Mouse (Mus musculus) fat pad, adult 2 months (tissue): Measurements from ENCODE around the gene Sirt4.
"Not testable (repeated sequence)": the region's sequence is repeated elsewhere in the genome, so short reads cannot be mapped to it uniquely, and the experiment has no call there.

Source experiments
- DNase-seq: peaks from one replicate; pipeline ENCODE4 v3.0.0-alpha.2; 2011; ENCODE audit warnings: low read depth, low spot score; ENCODE audit errors: extremely low read depth

The Sirt4 gene

GRCm38 (mm10) chr5:115516081-115516907 lies 31.8 kb upstream of the Sirt4 start:
- no peak for DNase-seq

DNA sequence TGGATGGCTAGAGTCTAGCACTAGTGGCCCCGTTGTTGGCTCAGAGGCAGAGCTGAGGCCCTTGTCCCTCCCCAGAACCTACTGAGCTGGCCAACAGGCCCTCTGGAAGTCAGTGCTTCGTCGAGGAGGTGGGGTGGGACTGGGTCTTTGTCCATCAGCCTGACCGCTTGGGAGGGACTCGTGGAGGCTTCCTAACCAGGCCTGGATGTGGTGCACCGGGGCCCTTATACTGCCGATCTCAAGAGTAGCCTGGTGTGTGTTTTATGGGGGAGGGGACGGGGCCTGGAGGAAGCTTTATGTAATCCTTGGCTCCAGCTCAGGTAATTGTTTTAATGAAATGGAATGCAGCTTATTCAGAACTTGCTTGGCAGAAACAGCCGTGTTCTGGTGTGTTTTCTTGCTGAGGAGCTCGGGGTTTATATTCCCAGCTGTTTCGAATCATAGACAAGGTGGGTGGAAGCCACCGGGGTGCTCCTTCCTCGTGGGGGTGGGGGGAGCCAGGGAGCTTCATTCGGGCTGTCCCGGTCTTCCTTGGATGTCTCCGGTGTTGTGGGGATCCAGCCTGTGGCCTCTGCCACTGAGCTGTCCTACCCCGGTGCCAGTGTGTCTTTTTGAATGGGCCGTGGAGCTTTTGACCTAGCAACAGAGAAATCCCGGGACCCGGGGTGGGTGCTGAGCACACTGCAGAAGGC lies 30.5 kb upstream of the Sirt4 start:
- no peak for DNase-seq

GRCm38 (mm10) chr5:115514346-115514745 lies 29.8 kb upstream of the Sirt4 start:
- no peak for DNase-seq

- no peak for DNase-seq
These were observed 29.2 kb upstream of the Sirt4 start for GRCm38 (mm10) chr5:115513721-115514120.

DNA sequence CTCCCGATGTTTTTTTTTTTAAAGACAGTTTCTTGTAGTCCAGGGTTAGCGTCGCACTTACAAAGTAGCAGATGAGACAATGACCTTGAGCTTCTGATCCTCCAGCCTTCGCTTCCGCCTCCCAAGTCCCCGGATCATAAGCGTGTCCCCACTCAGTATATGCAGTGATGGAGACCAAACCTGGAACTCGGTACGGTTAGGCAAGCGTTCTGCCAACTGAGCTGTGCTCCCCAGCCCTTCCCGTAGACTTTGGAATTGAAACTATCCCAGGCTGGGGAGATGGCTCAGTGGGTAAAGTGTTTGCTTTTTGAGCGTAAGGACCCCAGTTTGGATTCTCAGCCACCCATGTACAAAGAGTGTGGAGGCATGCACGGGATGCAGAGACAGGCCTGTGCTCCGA lies 28.7 kb upstream of the Sirt4 start:
- DNase-seq, result no peak

- DNase-seq, result no peak
These were observed 27.9 kb upstream of the Sirt4 start for GRCm38 (mm10) chr5:115512375-115512774.

DNA sequence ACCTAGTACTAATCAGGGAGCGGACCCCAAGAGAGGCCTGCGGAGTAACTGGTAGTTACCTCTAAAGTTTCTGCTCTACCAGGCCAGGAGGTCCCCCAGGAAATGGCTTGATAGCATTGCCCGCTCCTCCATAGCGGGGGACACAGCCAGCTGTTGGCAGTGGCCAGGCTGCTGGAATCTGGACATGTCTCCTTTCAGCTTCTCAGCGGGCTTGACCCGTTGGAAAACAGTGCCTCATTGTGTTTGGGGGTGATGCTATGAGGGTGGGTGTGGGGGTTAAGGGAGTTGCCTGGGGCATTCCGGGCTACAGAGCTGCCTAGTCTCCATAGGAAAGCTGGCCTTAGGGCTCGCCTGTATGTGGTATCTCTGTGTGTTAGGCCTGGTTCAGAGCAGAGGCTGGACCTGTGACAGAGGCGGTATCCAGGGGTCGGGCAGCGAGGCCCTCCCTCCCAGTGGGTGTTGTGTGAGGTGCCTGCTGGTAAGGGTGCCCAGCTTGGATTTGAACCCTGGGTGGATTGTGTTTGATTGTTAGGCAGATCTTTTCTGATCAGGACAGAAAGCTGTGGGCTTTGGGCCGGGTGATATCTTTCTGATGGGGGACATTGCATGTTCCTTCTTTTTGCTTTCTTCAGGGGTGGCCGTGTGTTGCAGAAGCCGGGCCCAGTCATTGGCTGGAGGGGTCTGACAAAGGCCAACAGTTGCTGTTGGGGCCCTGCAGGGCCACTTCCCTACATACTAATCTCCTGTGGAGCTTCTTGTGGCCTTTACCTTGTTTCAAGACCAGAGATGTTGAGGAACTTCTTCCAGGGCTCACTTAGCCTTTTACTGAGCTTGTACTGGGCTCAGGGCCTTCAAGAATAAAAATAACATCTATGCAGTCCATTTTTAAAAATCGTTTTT lies 25.5 kb upstream of the Sirt4 start:
- no peak for DNase-seq

DNA sequence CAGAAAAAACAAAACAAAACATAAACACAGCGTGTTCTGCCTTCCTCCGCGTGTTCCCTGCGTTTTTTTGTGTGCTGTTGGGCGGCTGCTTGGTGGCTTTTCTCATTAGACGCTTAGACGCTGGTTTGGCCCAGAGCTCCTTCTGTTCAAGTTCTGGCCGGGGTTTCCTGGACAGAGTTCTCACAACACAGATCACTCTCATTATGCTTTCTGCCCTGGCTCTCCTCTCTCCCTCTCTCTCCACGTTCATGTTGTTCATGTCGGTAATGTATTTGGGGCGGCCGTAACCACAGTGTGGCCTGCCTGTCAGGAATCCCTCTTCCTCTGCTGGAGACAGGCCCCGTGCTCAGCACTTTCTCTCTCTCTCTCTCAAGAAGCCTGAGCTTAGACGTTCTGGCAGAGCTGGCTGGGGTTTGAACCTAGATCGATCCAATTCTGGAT lies 24.8 kb upstream of the Sirt4 start:
- DNase-seq, result no peak

DNA sequence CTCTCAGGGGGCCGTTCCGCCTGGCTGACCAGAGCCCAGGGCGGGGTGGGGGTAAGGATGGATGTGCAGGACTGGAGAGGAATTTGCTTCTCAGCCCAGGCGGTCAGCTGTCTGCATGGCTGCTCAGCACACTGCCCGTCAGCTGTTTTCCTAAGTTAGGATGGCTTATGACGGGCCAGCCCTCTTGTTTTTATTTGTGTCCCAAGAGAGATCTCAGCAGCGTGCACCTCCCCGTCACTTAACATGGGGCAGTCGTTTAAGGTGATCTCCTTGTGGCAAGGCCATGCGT lies 24.3 kb upstream of the Sirt4 start:
- DNase-seq, result no peak

GRCm38 (mm10) chr5:115507981-115508858 lies 23.7 kb upstream of the Sirt4 start:
- DNase-seq, result no peak

GRCm38 (mm10) chr5:115507267-115507980 lies 22.9 kb upstream of the Sirt4 start:
- no peak for DNase-seq

GRCm38 (mm10) chr5:115506454-115507201 lies 22.1 kb upstream of the Sirt4 start, which contains the start of gene Pxn:
Gene Pxn, plus strand, starts transcription at chr5:115506676.
- no peak for DNase-seq

DNA sequence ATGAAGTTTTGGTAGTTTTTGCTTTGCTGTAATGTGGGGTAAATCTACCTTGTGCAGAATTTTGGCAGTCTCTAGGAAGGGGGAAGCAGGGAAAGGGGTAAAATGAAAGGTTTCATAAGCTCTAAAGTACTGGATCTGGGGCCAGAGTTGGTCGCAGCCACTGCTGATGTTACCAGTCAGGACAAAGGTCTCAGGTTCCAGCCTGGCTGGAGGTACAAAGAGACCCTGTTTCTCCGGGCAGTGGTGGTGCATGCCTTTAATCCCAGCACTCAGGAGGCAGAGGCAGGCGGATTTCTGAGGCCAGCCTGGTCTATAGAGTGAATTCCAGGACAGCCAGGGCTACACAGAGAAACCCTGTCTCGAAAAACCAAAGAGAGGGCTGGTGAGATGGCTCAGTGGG lies 21.1 kb upstream of the Sirt4 start:
- not testable (repeated sequence) for DNase-seq

- DNase-seq, result no peak
These were observed 18.5 kb upstream of the Sirt4 start for GRCm38 (mm10) chr5:115503035-115503434.

DNA sequence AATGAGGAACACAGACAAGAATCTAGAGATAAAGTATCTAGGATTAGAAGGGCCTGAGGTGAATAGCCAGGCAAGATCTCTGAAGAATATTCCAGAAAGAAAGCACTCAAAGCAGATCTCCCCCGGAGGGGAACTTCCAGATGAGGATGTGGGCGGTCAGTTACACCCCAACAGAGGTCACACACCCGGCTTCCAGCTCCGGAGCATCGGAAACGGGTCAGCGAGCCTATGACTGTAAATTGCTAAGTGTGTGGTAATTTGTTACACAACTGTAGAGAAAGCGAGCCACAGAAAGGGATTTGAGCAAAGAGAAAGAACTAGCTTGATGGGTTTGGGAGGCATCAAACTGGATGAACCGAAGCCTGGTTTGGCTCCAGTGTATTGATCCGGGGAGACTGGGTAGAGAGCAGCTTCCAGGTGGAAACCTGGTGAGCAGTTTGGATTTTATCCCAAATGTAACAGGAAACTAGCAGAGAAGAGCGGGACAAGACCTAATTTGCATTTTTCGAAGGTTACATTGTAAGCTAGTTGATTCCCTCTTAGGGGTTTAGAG lies 15.9 kb upstream of the Sirt4 start:
- no peak for DNase-seq

GRCm38 (mm10) chr5:115498307-115499240 lies 14.0 kb upstream of the Sirt4 start:
- no peak for DNase-seq

DNA sequence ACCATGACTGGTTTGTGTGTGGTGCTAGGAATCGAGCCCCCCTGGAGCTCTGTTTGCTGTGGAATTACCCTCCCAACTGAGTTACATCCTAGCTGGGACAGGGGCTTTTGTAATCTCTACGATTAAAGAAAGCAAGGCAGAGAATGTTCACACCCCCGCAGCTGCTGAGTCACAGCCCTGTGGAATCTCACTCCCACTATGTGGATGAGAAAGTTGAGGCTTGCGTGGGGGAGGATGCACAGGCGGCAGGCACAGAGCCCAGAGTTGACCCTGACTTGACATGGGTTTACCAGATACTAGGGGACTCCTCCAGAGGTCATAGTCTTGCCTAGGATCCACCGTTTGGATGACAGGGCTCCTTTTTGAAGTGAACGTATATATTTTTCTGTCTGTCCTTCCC lies 12.5 kb upstream of the Sirt4 start:
- no peak for DNase-seq

GRCm38 (mm10) chr5:115495618-115496017 lies 11.1 kb upstream of the Sirt4 start:
- DNase-seq, result not testable (repeated sequence)
